Mouse (Mus musculus) MEL (cell line): Measurements from ENCODE around the gene Arrb1. TPM values are rescaled to one million over a fixed set of nuclear protein-coding genes. Genes with fewer than 3 reads are reported as not detected.

ENCODE experiments used
- DNase-seq: peaks from one replicate; pipeline ENCODE4 v3.0.0; 2011; ENCODE audit warnings: low read depth, low spot score
- H3K27ac ChIP-seq: 2 replicates; pipeline ENCODE4 v1.5.1; 2012; ENCODE audit warnings: low read depth, mild to moderate bottlenecking, control low read depth, low read length, moderate library complexity; ENCODE audit not compliant: control insufficient read depth
- H3K27me3 ChIP-seq, 2 experiments: fragments of 150-350 bp in 1 of 2; sonication (generic) in 1 of 2; 2 replicates each; pipeline ENCODE4 v1.6.1; 2012; ENCODE audit warnings: low read length in 2 of 2, mild to moderate bottlenecking in 2 of 2, improper control_type of control experiment in 1 of 2, moderate library complexity in 1 of 2; ENCODE audit not compliant: insufficient read depth in 2 of 2, control insufficient read depth in 1 of 2
- H3K36me3 ChIP-seq, 2 experiments: 2 replicates each; pipeline ENCODE4 v1.6.1; 2012 to 2014; ENCODE audit warnings: low read length in 2 of 2, improper control_type of control experiment in 1 of 2, inconsistent platforms in 1 of 2, mild to moderate bottlenecking in 1 of 2; ENCODE audit not compliant: insufficient read depth in 2 of 2, control insufficient read depth in 1 of 2
- H3K4me1 ChIP-seq, 2 experiments: fragments of 150-350 bp in 1 of 2; sonication (generic) in 1 of 2; 2 replicates each; pipeline ENCODE4 v1.6.1; 2012; ENCODE audit warnings: low read length in 2 of 2, improper control_type of control experiment in 1 of 2, mild to moderate bottlenecking in 1 of 2; ENCODE audit not compliant: insufficient read depth in 2 of 2, control insufficient read depth in 1 of 2
- H3K4me3 ChIP-seq, 2 experiments: fragments of 150-350 bp in 1 of 2; sonication (generic) in 1 of 2; 2 replicates each; pipeline ENCODE4 v1.5.1; 2012; ENCODE audit warnings: low read depth in 2 of 2, low read length in 2 of 2, mild to moderate bottlenecking in 2 of 2, moderate library complexity in 2 of 2, control low read depth in 1 of 2, improper control_type of control experiment in 1 of 2; ENCODE audit not compliant: control insufficient read depth in 1 of 2, insufficient read depth in 1 of 2
- H3K79me2 ChIP-seq: 2 replicates; pipeline ENCODE4 v1.6.1; 2012; ENCODE audit warnings: mild to moderate bottlenecking, low read length, moderate library complexity; ENCODE audit not compliant: control insufficient read depth, poor library complexity, insufficient read depth
- H3K9ac ChIP-seq: 2 replicates; pipeline ENCODE4 v1.6.1; 2012; ENCODE audit warnings: low read depth, mild to moderate bottlenecking, control low read depth, low read length, moderate library complexity; ENCODE audit not compliant: control insufficient read depth, poor library complexity, severe bottlenecking
- H3K9me3 ChIP-seq: fragments of 150-350 bp; sonication (generic); replicated peaks from 2 replicates; pipeline ENCODE4 v1.6.1; 2012; ENCODE audit warnings: mild to moderate bottlenecking, low read length, improper control_type of control experiment, moderate library complexity; ENCODE audit not compliant: insufficient read depth
- BHLHE40 ChIP-seq: IDR thresholded peaks from 2 replicates; pipeline ENCODE4 v1.6.1; 2012; ENCODE audit warnings: low read depth, mild to moderate bottlenecking, inconsistent platforms, low read length, improper control_type of control experiment, borderline replicate concordance
- CTCF ChIP-seq, 3 experiments: IDR thresholded peaks in 2 of 3; conservative IDR thresholded peaks in 1 of 3; 2 replicates each; pipeline ENCODE4 v1.5.1; 2011 to 2012; ENCODE audit warnings: low read length in 3 of 3, low read depth in 2 of 3, mild to moderate bottlenecking in 2 of 3, improper control_type of control experiment in 1 of 3, inconsistent platforms in 1 of 3, mixed read lengths in 1 of 3, moderate library complexity in 1 of 3; ENCODE audit not compliant: control insufficient read depth in 1 of 3, insufficient read depth in 1 of 3, poor library complexity in 1 of 3, severe bottlenecking in 1 of 3
- E2F4 ChIP-seq: IDR thresholded peaks from 2 replicates; pipeline ENCODE4 v1.6.1; 2011; ENCODE audit warnings: low read depth, low read length, improper control_type of control experiment, borderline replicate concordance
- ELF1 ChIP-seq: IDR thresholded peaks from 2 replicates; pipeline ENCODE4 v1.6.1; 2014; ENCODE audit warnings: low read depth, mild to moderate bottlenecking, inconsistent platforms, low read length, improper control_type of control experiment, moderate library complexity
- EP300 ChIP-seq, 2 experiments: IDR thresholded peaks; 2 replicates each; pipeline ENCODE4 v1.6.1; 2011; ENCODE audit warnings: improper control_type of control experiment in 2 of 2, low read length in 2 of 2, low read depth in 1 of 2, mild to moderate bottlenecking in 1 of 2
- JUND ChIP-seq: IDR thresholded peaks from 2 replicates; pipeline ENCODE4 v1.6.1; 2011; ENCODE audit warnings: low read depth, mild to moderate bottlenecking, improper control_type of control experiment, low read length
- MXI1 ChIP-seq: IDR thresholded peaks from 2 replicates; pipeline ENCODE4 v1.6.1; 2011; ENCODE audit warnings: mild to moderate bottlenecking, low read depth, low read length, improper control_type of control experiment
- MYC ChIP-seq: IDR thresholded peaks from 2 replicates; pipeline ENCODE4 v1.6.1; 2011; ENCODE audit warnings: low read depth, mild to moderate bottlenecking, low read length, improper control_type of control experiment, moderate library complexity
- POLR2AphosphoS2 ChIP-seq: IDR thresholded peaks from 2 replicates; pipeline ENCODE4 v1.6.1; 2011; ENCODE audit warnings: low read length, improper control_type of control experiment
- RAD21 ChIP-seq: IDR thresholded peaks from 2 replicates; pipeline ENCODE4 v1.6.1; 2011; ENCODE audit warnings: mild to moderate bottlenecking, low read depth, low read length, improper control_type of control experiment
- SIN3A ChIP-seq: IDR thresholded peaks from 2 replicates; pipeline ENCODE4 v1.6.1; 2012; ENCODE audit warnings: low read length, improper control_type of control experiment, inconsistent platforms
- SMC3 ChIP-seq: IDR thresholded peaks from 2 replicates; pipeline ENCODE4 v1.6.1; 2011; ENCODE audit warnings: low read depth, low read length, improper control_type of control experiment
- TAL1 ChIP-seq: IDR thresholded peaks from 2 replicates; pipeline ENCODE4 v1.6.1; 2012; ENCODE audit warnings: mild to moderate bottlenecking, inconsistent platforms, low read length, moderate library complexity, mixed read lengths
- TBP ChIP-seq: IDR thresholded peaks from 2 replicates; pipeline ENCODE4 v1.8.0; 2011; ENCODE audit warnings: low read depth, low read length, improper control_type of control experiment
- UBTF ChIP-seq: IDR thresholded peaks from 2 replicates; pipeline ENCODE4 v1.6.1; 2012; ENCODE audit warnings: low read depth, mild to moderate bottlenecking, inconsistent platforms, low read length, improper control_type of control experiment, moderate library complexity, borderline replicate concordance; ENCODE audit not compliant: insufficient read depth
- USF1 ChIP-seq: IDR thresholded peaks from 2 replicates; pipeline ENCODE4 v1.6.1; 2014; ENCODE audit warnings: low read depth, mild to moderate bottlenecking, inconsistent platforms, low read length, improper control_type of control experiment, moderate library complexity
- USF2 ChIP-seq, 2 experiments: IDR thresholded peaks; 2 replicates each; pipeline ENCODE4 v1.6.1; 2011 to 2012; ENCODE audit warnings: improper control_type of control experiment in 2 of 2, low read length in 2 of 2, borderline replicate concordance in 1 of 2, inconsistent platforms in 1 of 2, low read depth in 1 of 2, mild to moderate bottlenecking in 1 of 2; ENCODE audit not compliant: insufficient read depth in 1 of 2
- ZKSCAN1 ChIP-seq: IDR thresholded peaks from 2 replicates; pipeline ENCODE4 v1.6.1; 2012; ENCODE audit warnings: low read depth, mild to moderate bottlenecking, inconsistent platforms, low read length, improper control_type of control experiment, moderate library complexity
- polyA plus RNA-seq, 2 experiments: library from polyadenylated mRNA; stranded (reverse) in 1 of 2; unstranded in 1 of 2; fragments of >175 nt in 1 of 2; fragments of >200 nt in 1 of 2; gene quantifications; 2 replicates each; pipeline versions ENCODE4 v1.2.1 to v1.2.4; 2012; ENCODE audit warnings: low replicate concordance in 2 of 2, low read depth in 1 of 2; ENCODE audit not compliant: insufficient read length in 2 of 2, insufficient read depth in 1 of 2, missing spikeins in 1 of 2
- total RNA-seq: library from RNA; depleted of rRNA; stranded (reverse); fragments of 300-350 nt; gene quantifications from 2 replicates; pipeline ENCODE4 v1.2.3, GENCODE M21; 2012

Arrb1 gene
- total and polyA plus RNA-seq, 3 experiments = 27.0 to 67.7 (median 62.7) TPM

GRCm38 (mm10) chr7:99541204-99541603, 5.9 kb downstream of the Arrb1 start:
- peaks cover 0 to 31% of the 10 kb centered on the region in 2 experiments; a peak in 2 of 4 replicates for H3K36me3 ChIP-seq
- no peaks in the 10 kb centered on the region for H3K27me3 ChIP-seq
- no peaks in the 10 kb centered on the region for H3K9me3 ChIP-seq
- no peak overlapping the region for H3K27ac ChIP-seq
- H3K79me2 ChIP-seq = peaks cover 35% of the 10 kb centered on the region
- no peak overlapping the region for H3K4me3 ChIP-seq
- TF ChIP-seq BHLHE40 = no peak
- no peak for TF ChIP-seq ELF1
- TF ChIP-seq TBP = no peak
- TF ChIP-seq ZKSCAN1 = no peak
- TF ChIP-seq POLR2AphosphoS2 = no peak
- TF ChIP-seq JUND = no peak
- TF ChIP-seq SMC3 = no peak
- no peak for TF ChIP-seq CTCF (IDR thresholded peaks at IDR 0.05 in 2 of 3, conservative IDR thresholded peaks at IDR 0.05 in 1 of 3; ENCODE audit: control insufficient read depth in 1 of 3, insufficient read depth in 1 of 3, low read depth in 2 of 3, low read length in 3 of 3, poor library complexity in 1 of 3, severe bottlenecking in 1 of 3)
- no peak for TF ChIP-seq USF2 (IDR thresholded peaks at IDR 0.05; ENCODE audit: borderline replicate concordance in 1 of 2, insufficient read depth in 1 of 2, low read depth in 1 of 2, low read length in 2 of 2)
- TF ChIP-seq EP300 (IDR thresholded peaks at IDR 0.05; ENCODE audit: low read depth in 1 of 2, low read length in 2 of 2) = no peak
- no peak for TF ChIP-seq MXI1
- no peak for TF ChIP-seq SIN3A
- TF ChIP-seq MYC = no peak
- peaks cover 8 to 39% of the 10 kb centered on the region in 2 experiments for H3K4me1 ChIP-seq
- no peak for DNase-seq
- no peak overlapping the region for H3K9ac ChIP-seq

DNA sequence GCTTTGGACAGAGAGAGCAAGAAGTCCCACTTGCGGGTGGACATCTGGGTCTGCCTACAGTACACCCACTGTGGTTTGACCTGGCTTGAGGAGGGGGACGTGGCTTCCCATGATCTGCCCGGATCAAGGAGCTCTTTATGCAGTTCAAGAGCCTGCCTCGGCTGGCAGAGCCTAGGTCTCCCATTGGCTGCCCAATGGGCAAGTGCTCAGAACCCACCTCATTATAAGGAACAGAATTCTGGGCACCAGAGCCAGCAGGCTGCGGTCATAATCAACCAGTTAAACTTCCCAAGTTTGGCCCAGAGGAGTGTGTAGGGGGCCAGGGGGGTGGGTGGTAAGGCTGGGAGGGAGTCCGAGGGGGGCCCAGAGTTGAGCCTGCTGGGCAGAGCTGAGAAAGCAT, 9.0 kb downstream of the Arrb1 start:
- Histone ChIP-seq H3K27ac (no peak overlapping the region), H3K4me1 (peaks cover 6 to 18% of the 10 kb centered on the region in 2 experiments), H3K9me3 (no peaks in the 10 kb centered on the region), H3K9ac (no peak overlapping the region), H3K27me3 (no peaks in the 10 kb centered on the region), H3K4me3 (no peak overlapping the region), H3K79me2 (peaks cover 11% of the 10 kb centered on the region), H3K36me3 (peaks cover 0 to 14% of the 10 kb centered on the region in 2 experiments; a peak in 3 of 4 replicates)
- no peak for DNase-seq
- no peak for TF ChIP-seq UBTF
- TF ChIP-seq EP300 (IDR thresholded peaks at IDR 0.05; ENCODE audit: low read depth in 1 of 2, low read length in 2 of 2) = no peak
- no peak for TF ChIP-seq POLR2AphosphoS2
- TF ChIP-seq ZKSCAN1 = no peak
- TF ChIP-seq TAL1 = no peak
- no peak for TF ChIP-seq E2F4
- no peak for TF ChIP-seq USF1
- no peak for TF ChIP-seq RAD21
